Mouse (Mus musculus): Measurements from ENCODE around the gene Prdm11. TPM values are rescaled to one million over a fixed set of nuclear protein-coding genes. Genes with fewer than 3 reads are reported as not detected.
A peak's percentile ranks its signal among the peaks of the same experiment; 100 is the strongest.

The Prdm11 gene
- total RNA-seq, 1 experiment from 2014 or later = 40.8 TPM

DNA sequence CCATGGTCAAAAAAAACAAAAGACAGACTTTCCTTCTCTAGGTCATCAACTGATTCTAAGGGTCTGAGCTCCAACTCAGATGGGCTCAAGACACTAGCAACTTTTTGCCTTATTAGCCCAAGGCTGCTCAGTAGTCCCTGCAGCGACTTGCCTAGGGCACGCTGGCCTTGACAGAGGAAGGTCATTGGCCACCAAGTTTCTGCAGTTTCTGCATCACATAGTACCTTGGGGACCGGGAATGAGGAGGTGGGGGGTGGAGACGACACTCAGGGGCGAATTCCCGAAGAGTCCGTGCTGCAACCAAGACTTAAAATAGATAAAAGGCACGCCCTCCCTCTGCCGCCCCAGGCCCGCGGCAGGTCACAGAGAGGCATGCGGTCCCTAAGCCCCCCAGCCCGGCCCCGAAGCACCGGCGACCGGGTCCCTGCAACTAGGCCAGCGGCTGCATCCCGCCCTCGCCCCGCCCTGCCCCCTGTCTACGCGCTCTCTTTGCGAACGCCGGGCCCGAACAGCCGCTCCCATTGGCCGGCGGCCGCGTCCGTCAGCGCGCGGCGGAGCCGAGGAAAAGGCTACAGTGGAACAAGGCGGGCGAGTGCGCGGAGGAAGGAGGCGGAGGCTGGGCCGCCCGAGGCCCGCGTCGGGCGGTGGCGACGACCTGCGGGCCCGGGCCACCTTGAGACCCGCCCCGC lies 694 bp downstream of the Prdm11 start:
- DNase-seq = peak; percentile 97

- no peak for DNase-seq
Measured at GRCm38 (mm10) chr2:93043449-93044157, 2.4 kb downstream of the Prdm11 start.

DNA sequence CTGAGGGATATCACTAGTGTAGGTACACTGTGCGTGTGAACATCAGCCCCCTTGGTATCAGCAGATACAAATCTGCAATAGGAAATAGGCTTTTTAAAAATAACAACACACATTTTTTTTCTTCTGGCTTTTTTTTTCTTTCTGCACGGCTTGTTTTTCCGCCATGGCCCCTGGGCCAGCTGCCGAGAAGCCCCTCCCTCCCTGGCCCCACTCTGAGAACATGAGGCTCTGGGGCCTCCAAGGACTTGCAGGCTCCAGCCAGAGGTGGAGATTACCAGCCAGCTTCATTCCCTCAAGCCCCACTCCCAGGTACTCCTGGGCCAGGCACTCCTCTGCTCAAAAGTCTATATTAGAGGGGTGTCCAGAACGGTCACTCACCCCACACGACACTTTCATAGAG lies 4.5 kb downstream of the Prdm11 start:
- no peak for DNase-seq

- DNase-seq = peak; percentile 72
Measured at GRCm38 (mm10) chr2:93040841-93041240, 5.1 kb downstream of the Prdm11 start.

DNA sequence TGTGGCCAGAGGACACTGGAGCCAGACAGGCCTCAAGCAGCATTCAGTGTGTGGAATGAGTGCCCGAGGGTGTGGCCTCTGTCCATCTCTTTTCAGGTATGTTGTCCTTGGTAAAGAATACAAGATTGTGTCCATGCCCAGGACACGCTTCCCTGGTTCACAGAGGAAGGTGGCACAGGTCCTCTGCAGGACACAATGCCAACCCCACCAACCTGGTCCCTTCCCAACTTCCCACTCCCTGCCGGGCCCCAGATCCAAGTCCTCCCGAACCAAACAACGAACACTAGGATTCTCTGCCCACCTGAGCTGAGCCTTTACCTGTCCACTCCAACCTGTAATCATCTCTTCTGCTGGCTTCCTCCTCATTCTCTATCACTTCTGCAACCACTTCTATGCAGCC lies 6.3 kb downstream of the Prdm11 start:
- no peak for DNase-seq

- DNase-seq = peak; percentile 41
Measured at GRCm38 (mm10) chr2:93039043-93039442, 6.9 kb downstream of the Prdm11 start.

DNA sequence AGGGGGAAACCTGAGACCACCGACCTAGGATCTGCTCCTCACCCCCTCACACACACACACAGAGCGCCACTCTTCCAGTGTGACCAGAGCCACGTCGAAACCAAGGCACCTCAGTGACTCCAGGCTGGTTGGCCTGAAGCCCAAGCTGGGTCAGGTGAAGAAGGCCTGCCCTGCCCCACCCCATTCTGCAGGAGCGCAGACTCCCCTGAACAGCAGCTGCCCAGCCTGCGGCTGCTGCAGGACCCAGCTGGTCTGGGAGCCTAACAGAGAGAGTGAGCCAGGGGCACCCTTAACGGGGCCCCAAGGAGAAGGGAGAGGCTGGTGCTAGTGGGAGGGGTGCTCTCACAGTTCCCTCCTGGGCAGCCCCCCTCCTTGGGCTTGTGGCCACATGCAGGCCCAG lies 10.3 kb downstream of the Prdm11 start:
- DNase-seq = peak; percentile 59

GRCm38 (mm10) chr2:93032651-93033050 lies 13.3 kb downstream of the Prdm11 start:
- peak; percentile 94 for DNase-seq

GRCm38 (mm10) chr2:93032049-93032448 lies 13.9 kb downstream of the Prdm11 start:
- peak; percentile 86 for DNase-seq

GRCm38 (mm10) chr2:93031021-93031420 lies 14.9 kb downstream of the Prdm11 start:
- peak; percentile 43 for DNase-seq

GRCm38 (mm10) chr2:93030101-93030500 lies 15.9 kb downstream of the Prdm11 start:
- DNase-seq = peak; percentile 60

DNA sequence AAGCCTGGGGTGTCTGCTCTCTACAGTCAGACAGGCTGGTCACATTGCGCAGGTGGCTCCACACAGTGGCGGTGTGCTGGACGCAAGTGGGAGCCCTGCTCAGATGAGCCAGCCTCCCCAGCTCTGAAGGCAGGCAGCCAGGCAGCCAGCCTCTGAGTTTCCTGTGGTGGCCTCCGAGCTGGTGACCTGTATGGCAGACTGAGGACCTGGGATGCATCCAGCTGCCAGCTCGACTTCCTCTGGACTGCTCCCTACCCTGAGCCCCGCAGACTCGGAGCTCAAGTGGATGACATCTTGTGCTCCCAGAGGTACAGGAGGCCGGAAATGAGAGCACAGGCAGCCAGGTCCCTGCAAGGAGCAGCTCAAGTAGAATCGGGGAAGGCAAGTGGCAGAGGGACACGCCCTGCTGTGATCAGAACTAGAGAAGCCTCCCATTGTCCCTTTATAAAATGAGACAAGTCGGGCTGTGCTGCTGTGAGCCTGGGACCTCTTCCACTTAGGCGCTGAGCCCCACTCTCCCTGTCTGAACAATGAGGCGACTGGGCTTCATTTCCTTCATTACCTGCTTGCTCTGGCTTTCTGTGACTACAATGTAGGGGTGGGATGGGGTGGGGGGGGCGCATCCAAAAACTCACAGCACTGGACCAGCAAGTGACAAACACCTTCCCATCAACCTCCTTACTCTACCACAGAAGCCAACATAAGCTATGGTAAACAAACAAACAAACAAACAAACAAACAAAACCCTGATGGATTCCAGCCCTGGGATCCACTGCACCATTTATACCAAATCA lies 16.5 kb downstream of the Prdm11 start:
- DNase-seq = peak; percentile 80

DNA sequence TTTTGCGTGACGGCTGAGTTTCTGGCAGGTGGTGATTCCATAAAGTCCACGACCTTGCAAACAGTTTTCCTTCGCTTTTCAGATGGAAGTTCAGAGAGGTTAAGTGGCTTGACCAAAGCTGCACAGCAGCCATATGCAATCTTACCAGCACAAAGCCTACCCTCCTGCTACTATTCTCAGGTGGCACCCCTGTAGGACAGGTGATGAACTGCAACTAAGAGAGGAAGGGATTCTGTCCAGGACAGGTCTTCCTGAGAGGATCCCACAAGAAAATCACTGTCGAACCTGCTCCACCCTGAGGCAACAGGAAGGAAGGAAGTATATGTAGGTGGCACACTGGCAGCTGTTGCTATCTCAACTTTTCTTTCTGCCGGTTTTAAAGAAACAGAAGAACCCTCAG lies 17.1 kb downstream of the Prdm11 start:
- no peak for DNase-seq

GRCm38 (mm10) chr2:93027713-93028112 lies 18.3 kb downstream of the Prdm11 start:
- DNase-seq = no peak

GRCm38 (mm10) chr2:93024431-93024830 lies 21.5 kb downstream of the Prdm11 start:
- peak; percentile 51 for DNase-seq

GRCm38 (mm10) chr2:93018854-93019253 lies 27.1 kb downstream of the Prdm11 start:
- DNase-seq = peak; percentile 71

GRCm38 (mm10) chr2:93017151-93017550 lies 28.8 kb downstream of the Prdm11 start:
- no peak for DNase-seq

DNA sequence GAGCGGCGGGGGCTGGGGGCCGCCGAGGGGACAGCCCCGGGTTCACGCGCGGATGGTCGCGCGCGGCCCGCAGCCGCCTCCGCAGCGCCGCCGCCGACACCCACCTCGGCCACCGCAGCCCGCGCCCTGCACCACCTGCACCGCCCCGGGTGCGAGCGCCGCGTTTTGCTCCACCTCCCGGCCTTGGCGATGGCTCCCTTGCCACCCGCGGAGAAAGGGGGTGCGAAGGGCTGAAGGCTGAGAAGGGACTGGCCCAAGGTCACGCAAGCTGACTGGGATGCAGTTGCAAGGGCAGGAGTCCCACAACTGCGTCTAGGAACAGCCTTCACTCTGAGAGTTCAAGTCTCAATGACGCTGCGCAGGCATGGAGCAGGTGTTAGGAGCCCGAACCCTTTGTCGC lies 30.9 kb downstream of the Prdm11 start:
- DNase-seq = peak; percentile 91

- peak; percentile 91 for DNase-seq
Measured at GRCm38 (mm10) chr2:93014093-93014937, 31.7 kb downstream of the Prdm11 start.

DNA sequence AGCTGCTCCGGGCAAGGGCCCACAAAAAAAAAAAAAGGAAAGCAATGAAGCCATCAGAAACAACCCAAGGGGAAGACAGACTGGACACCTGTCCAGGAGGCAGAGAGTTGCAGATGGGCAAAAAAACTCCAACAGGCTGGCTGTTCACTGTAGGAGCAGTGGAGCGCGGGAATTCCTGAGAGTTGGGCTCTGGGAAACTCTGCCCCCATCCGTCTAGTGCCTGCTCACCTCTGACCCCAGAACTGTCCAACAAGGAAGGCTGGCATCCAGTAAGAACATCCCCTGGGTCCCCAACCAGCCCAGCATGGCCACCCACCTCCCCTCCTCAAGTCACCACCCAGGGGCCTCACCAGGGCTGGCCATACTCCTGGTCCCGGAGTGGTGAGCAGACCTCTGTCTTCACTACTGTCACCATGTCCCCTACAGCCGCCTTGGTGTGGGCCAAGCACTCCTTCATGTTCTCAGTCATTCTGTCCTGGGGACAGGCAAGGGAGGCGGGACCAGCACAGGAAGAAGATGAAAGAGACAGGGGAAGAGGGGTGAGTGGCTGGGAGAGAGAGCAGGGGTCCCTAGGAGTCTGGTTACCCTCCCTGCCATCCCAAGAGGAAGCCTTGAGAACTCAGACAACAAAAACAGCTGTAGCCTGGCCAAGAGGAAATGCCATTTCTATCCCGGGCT lies 32.4 kb downstream of the Prdm11 start:
- no peak for DNase-seq

GRCm38 (mm10) chr2:93012976-93013375 lies 33.0 kb downstream of the Prdm11 start:
- DNase-seq = peak; percentile 20
